Mouse (Mus musculus): Measurements from ENCODE around the gene Adk.

DNA sequence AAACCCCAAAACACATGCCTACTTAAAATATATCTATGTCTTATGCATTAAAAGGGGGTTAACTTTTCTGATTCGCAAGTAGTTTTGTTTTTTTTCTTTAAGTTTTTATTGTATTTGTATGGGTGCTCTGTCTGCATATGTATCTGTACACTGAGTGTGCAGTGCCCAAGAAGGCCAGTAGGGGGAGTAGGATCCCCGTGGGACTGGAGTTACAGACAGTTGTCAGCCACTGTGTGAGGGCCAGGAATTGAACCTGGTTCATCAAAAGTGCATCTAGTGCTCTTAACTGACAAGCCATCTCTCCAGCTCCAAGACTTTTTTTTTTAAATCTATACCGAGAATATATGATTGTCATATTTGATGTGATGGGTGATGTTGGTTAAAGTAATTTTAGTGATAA is 1.6 kb upstream of the Adk start:
- no peak for TF ChIP-seq POLR2A (IDR thresholded peaks at IDR 0.05; ENCODE audit: borderline replicate concordance, insufficient read depth, low read length)
- peak; percentile 34; the same call in 1 of the 2 replicates for TF ChIP-seq CTCF (IDR thresholded peaks at IDR 0.05; ENCODE audit: borderline replicate concordance, insufficient read depth, low read depth, low read length)
